In genomic region chr13:8871314-8871962, GRCm38 (mm10) we compare ENCODE assay signal across 8 mouse cellular contexts. TPM values are rescaled to one million over a fixed set of nuclear protein-coding genes. Genes with fewer than 3 reads are reported as not detected.
A peak's percentile ranks its signal among the peaks of the same experiment; 100 is the strongest.
DNase-seq lines count a peak whose midpoint lies in the region; ATAC-seq and TF ChIP-seq lines count a peak whose summit lies in the region.

Gene Wdr37, minus strand, starts transcription at chr13:8871909.

- TF ChIP-seq RAD21 in MEL (IDR thresholded peaks at IDR 0.05; ENCODE audit: low read depth, low read length): no peak

- H3K79me2 ChIP-seq in MEL (ENCODE audit: control insufficient read depth, insufficient read depth, low read length, poor library complexity): peaks cover 27% of the 10 kb centered on the region

- H3K9me3 ChIP-seq in MEL (replicated peaks; ENCODE audit: insufficient read depth, low read length): no peaks in the 10 kb centered on the region
- no peaks in the 10 kb centered on the region for H3K9me3 ChIP-seq in forebrain, embryonic 11.5 days (ENCODE audit: control insufficient read depth, low read length)
- no peaks in the 10 kb centered on the region for H3K9me3 ChIP-seq in heart, embryonic 15.5 days (replicated peaks)
- no peaks in the 10 kb centered on the region for H3K9me3 ChIP-seq in liver, postnatal 0 days (ENCODE audit: low read length)

- H3K36me3 ChIP-seq in MEL (ENCODE audit: control insufficient read depth in 1 of 2, insufficient read depth in 2 of 2, low read length in 2 of 2): peaks cover 0 to 9% of the 10 kb centered on the region in 2 experiments; a peak in 2 of 4 replicates
- no peaks in the 10 kb centered on the region for H3K36me3 ChIP-seq in forebrain, embryonic 11.5 days (ENCODE audit: control insufficient read depth, insufficient read depth, low read length)
- H3K36me3 ChIP-seq in heart, embryonic 15.5 days: no peaks in the 10 kb centered on the region
- peaks cover 4% of the 10 kb centered on the region; the same call in 1 of the 2 replicates for H3K36me3 ChIP-seq in liver, postnatal 0 days (replicated peaks; ENCODE audit: insufficient read depth, low read length)

- ATAC-seq in forebrain, embryonic 11.5 days (replicated peaks; ENCODE audit: low FRiP score): peak; percentile 19; the same call in 1 of the 2 replicates
- 0 out of 2 replicates have a peak, but pooled peaks have one; percentile 18 for ATAC-seq in heart, embryonic 15.5 days (replicated peaks; ENCODE audit: insufficient number of reproducible peaks, insufficient read depth, low FRiP score, low read depth)
- peak; percentile 59 for ATAC-seq in liver, postnatal 0 days

- peak within 1 kb of the TSS; percentile 93 for H3K27ac ChIP-seq in MEL (ENCODE audit: control insufficient read depth, low read depth, low read length)
- H3K27ac ChIP-seq in forebrain, embryonic 11.5 days (ENCODE audit: low read depth, low read length): peak within 1 kb of the TSS; percentile 96
- peak within 1 kb of the TSS; percentile 98 for H3K27ac ChIP-seq in heart, embryonic 15.5 days
- peak within 1 kb of the TSS; percentile 99 for H3K27ac ChIP-seq in layer of hippocampus, adult 2 months
- H3K27ac ChIP-seq in liver, postnatal 0 days (ENCODE audit: low read depth): peak within 1 kb of the TSS; percentile 97

- peak; percentile 32 to 37; a peak in 1 of 4 replicates for TF ChIP-seq EP300 in MEL (IDR thresholded peaks at IDR 0.05; ENCODE audit: low read depth in 1 of 2, low read length in 2 of 2)
- no peak for TF ChIP-seq EP300 in liver, postnatal 0 days (IDR thresholded peaks at IDR 0.05; ENCODE audit: low read depth)

- peak; percentile 82 for DNase-seq in MEL (ENCODE audit: low read depth, low spot score)
- peak; percentile 97 for DNase-seq in brain, adult 2 months (ENCODE audit: low read depth, low spot score)
- no peak for DNase-seq in forebrain, embryonic 11.5 days (ENCODE audit: low spot score)
- peak; percentile 62 to 88 for DNase-seq in layer of hippocampus, adult 2 months (ENCODE audit: low spot score in 2 of 2)
- no peak for DNase-seq in liver, postnatal 0 days
- DNase-seq in retina, postnatal 1 day: peak; percentile 57
- no peak for DNase-seq in thymus, postnatal 14 days

- peak within 1 kb of the TSS; percentile 74 to 85 for H3K4me3 ChIP-seq in MEL (ENCODE audit: control insufficient read depth in 1 of 2, insufficient read depth in 1 of 2, low read depth in 2 of 2, low read length in 2 of 2)
- peak within 1 kb of the TSS; percentile 58 for H3K4me3 ChIP-seq in forebrain, embryonic 11.5 days (ENCODE audit: low read depth, low read length)
- peak within 1 kb of the TSS; percentile 69 for H3K4me3 ChIP-seq in heart, embryonic 15.5 days
- H3K4me3 ChIP-seq in layer of hippocampus, adult 2 months: peak within 1 kb of the TSS; percentile 69
- H3K4me3 ChIP-seq in liver, postnatal 0 days (ENCODE audit: low read depth, low read length): peak within 1 kb of the TSS; percentile 96

- peak within 1 kb of the TSS; percentile 78 for H3K4me2 ChIP-seq in forebrain, embryonic 11.5 days (ENCODE audit: low read depth, low read length, severe bottlenecking)
- H3K4me2 ChIP-seq in heart, embryonic 15.5 days: peak within 1 kb of the TSS; percentile 81
- H3K4me2 ChIP-seq in liver, postnatal 0 days (ENCODE audit: low read depth, low read length): peak within 1 kb of the TSS; percentile 85

- no peaks in the 10 kb centered on the region for H3K27me3 ChIP-seq in MEL (ENCODE audit: control insufficient read depth in 1 of 2, insufficient read depth in 2 of 2, low read length in 2 of 2)
- H3K27me3 ChIP-seq in forebrain, embryonic 11.5 days (ENCODE audit: control insufficient read depth, insufficient read depth, low read length): no peaks in the 10 kb centered on the region
- no peaks in the 10 kb centered on the region for H3K27me3 ChIP-seq in heart, embryonic 15.5 days
- H3K27me3 ChIP-seq in liver, postnatal 0 days (ENCODE audit: insufficient read depth, low read length): no peaks in the 10 kb centered on the region

- H3K4me1 ChIP-seq in MEL (ENCODE audit: control insufficient read depth in 1 of 2, insufficient read depth in 2 of 2, low read length in 2 of 2): peaks cover 0 to 2% of the 10 kb centered on the region in 2 experiments; a peak in 1 of 4 replicates
- no peaks in the 10 kb centered on the region for H3K4me1 ChIP-seq in forebrain, embryonic 11.5 days (replicated peaks; ENCODE audit: control insufficient read depth, insufficient read depth, low read length)
- peaks cover 7% of the 10 kb centered on the region for H3K4me1 ChIP-seq in heart, embryonic 15.5 days (replicated peaks)
- H3K4me1 ChIP-seq in liver, postnatal 0 days (ENCODE audit: insufficient read depth): peaks cover 8% of the 10 kb centered on the region

- WGBS in forebrain, embryonic 11.5 days: 2% methylated on average over 18 of the region's 18 CpGs
- WGBS in heart, embryonic 15.5 days: under 1% methylated on average over 18 of the region's 18 CpGs
- 2% methylated on average over 18 of the region's 18 CpGs for WGBS in liver, postnatal 0 days (ENCODE audit: insufficient replicate concordance)

- no peak for TF ChIP-seq CTCF in MEL (IDR thresholded peaks at IDR 0.05 in 2 of 3, conservative IDR thresholded peaks at IDR 0.05 in 1 of 3; ENCODE audit: control insufficient read depth in 1 of 3, insufficient read depth in 1 of 3, low read depth in 2 of 3, low read length in 3 of 3, poor library complexity in 1 of 3, severe bottlenecking in 1 of 3)
- no peak for TF ChIP-seq CTCF in layer of hippocampus, adult 2 months (conservative IDR thresholded peaks at IDR 0.05)
- no peak for TF ChIP-seq CTCF in liver, postnatal 0 days (IDR thresholded peaks at IDR 0.05; ENCODE audit: low read depth)

- peak within 1 kb of the TSS; percentile 82 for H3K9ac ChIP-seq in MEL (ENCODE audit: control insufficient read depth, low read depth, low read length, poor library complexity, severe bottlenecking)
- H3K9ac ChIP-seq in forebrain, embryonic 11.5 days (ENCODE audit: low read length): peak within 1 kb of the TSS; percentile 88
- H3K9ac ChIP-seq in heart, embryonic 15.5 days: peak within 1 kb of the TSS; percentile 63
- peak within 1 kb of the TSS; percentile 85 for H3K9ac ChIP-seq in liver, postnatal 0 days (replicated peaks)

- no peak; a peak in 1 of 4 replicates for TF ChIP-seq POLR2A in MEL (IDR thresholded peaks at IDR 0.05; ENCODE audit: control insufficient read depth in 1 of 2, insufficient read depth in 1 of 2, low read depth in 1 of 2, low read length in 2 of 2, poor library complexity in 1 of 2)

TF ChIP-seq in MEL, 35 proteins besides CTCF, POLR2A, EP300 and RAD21 (continues in another document):
- peak; percentile 75 for TF ChIP-seq SIN3A (IDR thresholded peaks at IDR 0.05; ENCODE audit: low read length)
- no peak for TF ChIP-seq ELF1 (IDR thresholded peaks at IDR 0.05; ENCODE audit: low read depth, low read length)
- no peak for TF ChIP-seq MXI1 (IDR thresholded peaks at IDR 0.05; ENCODE audit: low read depth, low read length)
- TF ChIP-seq NRF1 (IDR thresholded peaks at IDR 0.05; ENCODE audit: insufficient read depth, low read depth, low read length, poor library complexity, severe bottlenecking): no peak
- no peak for TF ChIP-seq ZC3H11A (IDR thresholded peaks at IDR 0.05; ENCODE audit: low read depth, low read length)
- TF ChIP-seq E2F4 (IDR thresholded peaks at IDR 0.05; ENCODE audit: borderline replicate concordance, low read depth, low read length): no peak
- TF ChIP-seq MYB (IDR thresholded peaks at IDR 0.05; ENCODE audit: low read depth, low read length): no peak
- no peak for TF ChIP-seq NELFE (IDR thresholded peaks at IDR 0.05; ENCODE audit: low read depth, low read length)
- TF ChIP-seq ZNF384 (IDR thresholded peaks at IDR 0.05; ENCODE audit: low read depth, low read length): 0 out of 2 replicates have a peak, but pooled peaks have one; percentile 26
- TF ChIP-seq ETS1 (IDR thresholded peaks at IDR 0.05; ENCODE audit: low read depth, low read length): peak; percentile 97
- TF ChIP-seq TCF12 (IDR thresholded peaks at IDR 0.05; ENCODE audit: low read depth, low read length): peak; percentile 20; the same call in 1 of the 2 replicates
- 0 out of 2 replicates have a peak, but pooled peaks have one; percentile 13 for TF ChIP-seq MYC (IDR thresholded peaks at IDR 0.05; ENCODE audit: low read depth, low read length)
- peak; percentile 89 for TF ChIP-seq JUND (IDR thresholded peaks at IDR 0.05; ENCODE audit: low read depth, low read length)
- TF ChIP-seq TBP (IDR thresholded peaks at IDR 0.05; ENCODE audit: low read depth, low read length): peak; percentile 70
- TF ChIP-seq POLR2AphosphoS5 (IDR thresholded peaks at IDR 0.05; ENCODE audit: borderline replicate concordance, low read depth, low read length): no peak
- peak; percentile 87 for TF ChIP-seq GATA1 (IDR thresholded peaks at IDR 0.05; ENCODE audit: low read depth, low read length)
- TF ChIP-seq SMC3 (IDR thresholded peaks at IDR 0.05; ENCODE audit: low read depth, low read length): no peak
- no peak for TF ChIP-seq UBTF (IDR thresholded peaks at IDR 0.05; ENCODE audit: borderline replicate concordance, insufficient read depth, low read depth, low read length)
- no peak for TF ChIP-seq KAT2A (conservative IDR thresholded peaks at IDR 0.05; ENCODE audit: low read depth, low read length)
- no peak for TF ChIP-seq MAFK (IDR thresholded peaks at IDR 0.05; ENCODE audit: borderline replicate concordance, low read depth, low read length)
- peak; percentile 73; the same call in 1 of the 2 replicates for TF ChIP-seq MEF2A (IDR thresholded peaks at IDR 0.05; ENCODE audit: extremely low read depth, insufficient replicate concordance, low read depth, low read length, poor library complexity, severe bottlenecking)
- TF ChIP-seq TAL1 (IDR thresholded peaks at IDR 0.05; ENCODE audit: low read length): no peak
- no peak for TF ChIP-seq USF1 (IDR thresholded peaks at IDR 0.05; ENCODE audit: low read depth, low read length)
- TF ChIP-seq ZKSCAN1 (IDR thresholded peaks at IDR 0.05; ENCODE audit: low read depth, low read length): no peak
- no peak for TF ChIP-seq GABPA (IDR thresholded peaks at IDR 0.05; ENCODE audit: low read depth, low read length)
- no peak for TF ChIP-seq ZMIZ1 (IDR thresholded peaks at IDR 0.05; ENCODE audit: low read depth, low read length)
- no peak for TF ChIP-seq CHD2 (IDR thresholded peaks at IDR 0.05; ENCODE audit: low read length)
- peak; percentile 38 for TF ChIP-seq RCOR1 (IDR thresholded peaks at IDR 0.05; ENCODE audit: low read depth, low read length)

RNA-seq across cellular contexts. Expression of gene Wdr37, which starts in this region (rescaled TPM):
- total RNA-seq in MEL (2012; rRNA removed): 8.6 and 9.5 TPM in 2 replicates
- 10 to 100 TPM in 1 of 2 experiments, not detected in 1; 14.7 TPM for polyA plus RNA-seq in MEL (2012; ENCODE audit: insufficient read depth in 1 of 2, insufficient read length in 2 of 2, low read depth in 1 of 2, low replicate concordance in 2 of 2, missing spikeins in 1 of 2)
- 43.0 and 43.5 TPM in 2 replicates for polyA plus RNA-seq in forebrain, embryonic 11.5 days (2014; fragmentation: Nextera tagmentation; extraction: Ambion mirVana)
- 15.5 and 19.8 TPM in 2 replicates for polyA plus RNA-seq in heart, embryonic 15.5 days (2015; fragmentation: Nextera tagmentation; extraction: Ambion mirVana)
- total RNA-seq in layer of hippocampus, adult 2 months (2021): 10 to 100 TPM; 88.3 to 92.9 TPM
- 5.2 and 5.8 TPM in 2 replicates for polyA plus RNA-seq in liver, postnatal 0 days (2015; fragmentation: Nextera tagmentation; extraction: Ambion mirVana)

Comparison
In these comparisons a context has a peak if more than half of its experiments do, and no peak if none do; other contexts are left out.
1. DNase-seq: peak in MEL (single experiment), brain, adult 2 months (single experiment), layer of hippocampus, adult 2 months (2 of 2) and retina, postnatal 1 day (single experiment); none in forebrain, embryonic 11.5 days (single experiment), liver, postnatal 0 days (single experiment) and thymus, postnatal 14 days (single experiment).
2. Peak in every context shown above with its lines, with median percentiles within 50 percentile points of each other: H3K27ac ChIP-seq, H3K4me3 ChIP-seq, H3K9ac ChIP-seq, ATAC-seq and H3K4me2 ChIP-seq.